Mouse (Mus musculus) right cerebral cortex, postnatal 36 days (tissue): ENCODE measurements around the gene Gm904.
"Not testable (repeated sequence)": the region's sequence is repeated elsewhere in the genome, so short reads cannot be mapped to it uniquely, and the experiment has no call there.

Experiments used
- DNase-seq, 2 experiments: peaks; one replicate each; pipeline ENCODE4 v3.0.0; 2022; ENCODE audit warnings: low spot score in 2 of 2, mixed read lengths in 1 of 2

The Gm904 gene

DNA sequence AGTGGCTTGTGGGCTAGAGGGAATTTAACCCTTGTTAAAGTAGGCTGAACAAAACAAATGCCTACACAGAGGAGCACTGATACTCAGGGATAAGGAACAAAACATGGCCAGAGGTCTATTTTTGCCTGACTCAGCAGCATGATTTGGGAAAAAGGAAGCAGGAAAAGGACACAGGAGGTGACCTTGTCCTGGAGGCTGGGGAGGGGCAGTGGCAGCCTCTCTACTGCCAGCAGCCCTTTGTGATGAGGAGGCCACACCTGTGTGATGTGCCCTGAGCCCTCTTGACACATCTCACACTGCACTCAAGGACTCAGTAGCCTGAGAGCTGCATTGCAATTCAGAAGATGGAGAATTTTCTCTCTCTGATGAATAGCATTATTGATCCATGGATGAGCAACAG, at the start of gene Gm904:
Gm904 (plus strand) TSS at position 301 of the 400 bp plus-strand sequence.
- DNase-seq, result not testable (repeated sequence)

DNA sequence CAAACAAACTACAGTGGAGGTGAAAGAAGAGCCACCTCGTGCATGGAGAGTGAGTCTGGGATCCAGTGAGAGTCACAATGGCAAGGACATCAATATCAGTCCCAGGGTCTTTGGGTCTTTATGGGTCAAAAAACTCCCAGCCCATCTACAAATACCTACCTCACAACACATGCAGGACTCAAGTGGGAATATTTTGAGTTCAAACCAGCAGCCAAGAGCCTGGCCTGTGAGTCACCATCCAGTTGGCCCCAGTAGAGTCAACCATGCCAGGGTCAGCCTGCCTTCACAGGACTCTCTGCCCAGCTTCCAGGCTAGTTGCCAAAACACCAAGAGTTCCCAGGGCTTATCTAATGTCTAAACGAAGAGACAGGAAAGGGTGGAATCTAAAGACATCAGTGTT, 5.7 kb downstream of the Gm904 start:
- DNase-seq, result not testable (repeated sequence)
